Mouse (Mus musculus) monocyte, adult 5-6 weeks (primary cell): ENCODE measurements at regions not wholly inside any gene's neighbourhood (a gene's known extent, or its start where the extent isn't known, plus 50 kb on each side); places are given as distances from the start of the nearest gene placed in this dataset.

ENCODE experiments used
- ATAC-seq: fragments of 153-309, 156-312 bp; replicated peaks from 2 replicates; pipeline ENCODE4 v1.8.0; 2017; ENCODE audit warnings: mild to moderate bottlenecking; ENCODE audit not compliant: low TSS enrichment, insufficient number of reproducible peaks, severe bottlenecking, poor library complexity, low FRiP score

DNA sequence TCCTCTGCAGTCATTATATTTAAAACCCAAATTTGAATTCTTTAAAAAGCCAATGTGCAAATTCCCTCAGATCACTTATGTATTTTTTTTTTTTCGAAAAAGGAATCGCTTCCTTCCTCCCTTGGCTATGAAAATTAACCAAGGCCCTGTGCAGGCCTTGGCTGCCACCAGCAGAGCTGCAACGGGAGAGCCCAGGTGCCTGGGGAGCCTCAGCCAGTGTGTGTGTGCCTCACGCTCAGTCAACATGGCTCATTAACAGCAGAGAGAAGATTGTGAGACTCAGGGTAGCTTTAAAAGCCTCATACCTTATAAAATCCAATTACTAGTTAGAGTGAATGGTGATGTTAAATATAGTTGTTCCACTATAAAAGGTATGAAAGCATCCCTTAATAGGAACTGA, 148.6 kb downstream of the Mex3b start:
- no peak for ATAC-seq

DNA sequence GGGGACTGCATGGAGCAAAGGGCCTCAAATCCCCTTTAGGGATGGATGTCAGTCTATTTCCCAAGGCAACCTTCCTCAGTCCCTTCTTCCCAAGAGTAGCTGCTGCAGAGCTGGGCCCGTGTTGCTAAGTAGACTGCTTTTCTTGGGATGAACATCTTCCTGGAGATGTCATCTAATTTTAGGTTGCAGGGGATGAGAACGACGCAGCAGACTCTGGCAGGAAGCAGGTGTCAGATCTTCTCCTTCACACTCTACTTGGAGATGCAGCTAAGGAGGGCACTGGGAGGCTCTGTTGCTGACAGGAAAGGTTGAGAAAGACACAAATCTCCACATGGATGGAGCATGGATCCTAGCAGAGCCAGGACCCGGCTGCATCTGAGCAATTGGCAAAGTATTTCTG, 149.4 kb downstream of the Mex3b start:
- ATAC-seq = no peak

DNA sequence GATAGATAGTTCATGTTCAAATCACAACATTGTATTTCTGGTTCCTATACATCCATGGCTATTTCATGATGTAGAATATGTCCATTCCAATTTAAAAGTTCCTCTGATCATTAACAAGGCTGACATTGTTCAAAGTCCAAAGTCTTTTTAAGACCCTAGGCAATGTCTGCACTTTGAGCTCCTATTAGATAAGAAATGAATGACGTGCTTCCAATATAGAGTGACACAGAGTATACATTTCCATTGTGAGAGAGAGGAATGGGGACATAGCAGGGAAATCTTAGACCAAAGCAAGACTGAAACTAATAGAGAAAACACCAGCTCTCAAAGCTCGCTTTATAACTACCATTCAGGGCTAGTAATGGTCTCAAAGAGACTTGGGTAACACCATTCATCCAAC, 153.5 kb downstream of the Mex3b start:
- no peak for ATAC-seq

DNA sequence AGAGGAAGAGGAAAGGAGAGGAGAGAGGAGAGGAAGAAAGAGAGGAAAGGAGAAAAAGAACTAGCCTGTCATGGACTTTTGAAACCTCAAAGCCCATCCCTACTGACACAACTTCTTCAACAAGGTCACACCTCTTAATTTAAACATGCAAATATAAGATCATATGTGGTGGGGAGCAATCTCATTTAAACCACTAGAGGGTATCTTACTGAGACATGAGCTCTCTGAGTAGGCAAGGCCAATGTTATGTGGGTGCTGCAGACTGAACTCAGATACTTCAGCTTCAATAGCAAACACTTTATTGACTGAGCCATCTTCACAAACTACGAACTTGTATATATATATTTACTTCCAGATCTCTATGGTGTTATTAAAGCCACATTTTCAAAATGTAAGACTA, 156.9 kb downstream of the Mex3b start:
- ATAC-seq = no peak

DNA sequence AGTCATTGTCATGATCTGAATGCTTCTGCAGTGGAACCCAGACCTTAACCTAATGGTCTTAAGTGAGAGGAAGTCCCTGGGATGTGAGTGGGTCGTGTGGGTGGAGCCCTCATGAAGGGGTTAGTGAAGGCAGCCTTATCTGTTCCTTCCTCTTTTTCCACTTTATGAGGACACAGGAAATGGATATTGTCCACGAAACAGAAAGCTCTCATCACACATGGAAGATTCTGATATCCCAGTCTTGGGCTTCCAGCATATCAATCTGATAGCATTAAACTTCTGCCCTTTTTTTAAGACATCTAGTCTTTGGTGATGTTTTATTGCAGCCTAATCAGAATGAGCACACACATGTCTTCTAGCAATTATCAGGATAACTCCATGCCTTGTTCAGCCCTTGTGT, 164.0 kb downstream of the Mex3b start:
- ATAC-seq = no peak

DNA sequence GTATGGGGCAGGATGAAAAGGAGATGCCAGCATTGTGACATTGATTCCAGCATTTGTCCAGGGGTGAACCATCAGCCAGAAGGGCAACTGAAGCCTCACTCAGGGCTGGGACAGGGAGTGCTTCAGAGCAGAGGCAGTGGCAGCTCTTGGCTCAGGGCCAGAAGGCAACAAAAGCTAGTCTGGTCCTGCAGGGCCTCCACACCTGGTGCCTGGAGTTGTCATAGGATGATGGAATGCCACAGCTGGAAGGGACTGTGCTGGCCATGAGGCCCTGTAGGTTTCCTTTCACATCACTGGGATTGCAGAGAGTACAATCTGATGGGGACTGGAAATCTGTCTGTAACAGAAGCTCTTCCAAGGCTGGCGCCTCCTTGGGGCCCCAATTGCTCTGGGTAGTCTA, 164.9 kb downstream of the Mex3b start:
- no peak for ATAC-seq

DNA sequence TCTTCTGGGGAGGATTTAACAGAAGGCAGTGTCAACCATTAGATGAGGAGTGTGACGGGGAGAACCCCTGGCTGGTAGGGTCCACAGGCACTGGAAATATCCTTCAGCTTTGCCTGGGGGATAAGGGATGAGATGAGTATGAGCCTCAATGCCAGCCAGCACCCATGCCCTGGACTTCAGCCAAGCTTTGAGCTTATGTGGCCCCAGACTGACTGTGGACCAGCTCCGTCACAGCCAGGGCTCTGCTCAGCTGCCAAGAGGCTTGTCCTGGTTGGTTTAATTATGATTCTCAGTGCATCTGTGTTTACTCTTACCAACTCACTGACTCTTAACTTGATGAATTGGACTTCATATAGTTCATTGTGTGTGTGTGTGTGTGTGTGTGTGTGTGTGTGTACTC, 165.8 kb downstream of the Mex3b start:
- no peak for ATAC-seq

DNA sequence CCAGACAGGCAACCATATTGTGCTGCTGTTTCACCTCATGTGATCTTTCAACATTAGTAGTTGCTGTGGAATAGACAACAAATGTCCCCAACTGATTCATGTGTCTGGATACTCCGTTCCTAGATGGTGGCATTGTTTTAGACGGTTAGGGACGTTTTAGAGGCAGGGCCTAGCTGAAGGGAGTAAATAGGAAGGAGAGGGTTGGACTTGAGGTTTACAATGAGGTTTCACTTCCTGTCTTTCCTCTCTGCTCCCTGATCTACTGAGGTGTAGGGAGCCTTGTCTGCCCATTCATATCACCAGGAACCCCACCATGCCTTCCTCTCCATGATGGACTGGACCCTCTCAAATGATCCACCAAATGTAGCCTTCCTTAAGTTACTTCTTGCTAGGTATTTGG, 168.1 kb downstream of the Mex3b start:
- peak; percentile 59; the same call in 1 of the 2 replicates for ATAC-seq

DNA sequence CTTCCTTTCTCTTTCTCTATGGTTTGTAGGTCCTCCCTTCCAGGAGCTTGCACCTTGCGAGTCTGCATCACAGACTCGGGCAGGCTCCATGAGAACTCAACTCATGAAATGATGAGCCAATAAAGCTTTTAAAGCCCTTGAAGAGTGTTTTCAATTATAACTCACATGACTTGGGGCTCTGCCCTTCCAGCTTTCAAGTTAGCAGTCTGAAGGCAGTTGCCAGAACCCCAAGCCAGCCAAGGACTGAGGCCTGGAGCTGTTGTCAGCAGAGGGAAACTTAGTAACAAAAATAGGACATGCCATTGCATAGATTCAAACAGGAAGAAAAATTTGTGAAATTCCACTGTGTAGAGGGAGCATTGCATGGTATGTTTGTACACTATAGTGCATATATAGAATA, 169.3 kb downstream of the Mex3b start:
- no peak for ATAC-seq

DNA sequence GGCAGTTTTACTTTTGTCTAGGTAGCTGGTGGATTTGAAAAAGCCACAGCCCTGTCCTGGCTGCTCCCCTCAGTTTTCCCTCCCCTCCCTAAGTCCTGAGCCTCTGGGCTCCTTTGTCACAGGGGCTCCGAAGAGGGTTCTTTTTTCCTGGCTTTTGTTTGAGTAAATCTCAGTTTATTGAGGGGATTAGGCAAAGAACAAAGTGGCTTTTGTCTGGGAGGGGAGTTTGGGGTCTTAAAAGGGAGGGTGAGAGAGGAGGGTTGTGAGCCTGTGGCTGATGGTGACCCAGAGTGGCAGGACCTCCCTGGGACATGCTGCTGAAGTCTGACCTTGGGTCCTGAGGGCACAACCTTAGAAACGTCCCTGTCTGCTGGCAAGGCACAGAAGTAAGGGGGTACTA, 170.0 kb downstream of the Mex3b start:
- no peak for ATAC-seq

DNA sequence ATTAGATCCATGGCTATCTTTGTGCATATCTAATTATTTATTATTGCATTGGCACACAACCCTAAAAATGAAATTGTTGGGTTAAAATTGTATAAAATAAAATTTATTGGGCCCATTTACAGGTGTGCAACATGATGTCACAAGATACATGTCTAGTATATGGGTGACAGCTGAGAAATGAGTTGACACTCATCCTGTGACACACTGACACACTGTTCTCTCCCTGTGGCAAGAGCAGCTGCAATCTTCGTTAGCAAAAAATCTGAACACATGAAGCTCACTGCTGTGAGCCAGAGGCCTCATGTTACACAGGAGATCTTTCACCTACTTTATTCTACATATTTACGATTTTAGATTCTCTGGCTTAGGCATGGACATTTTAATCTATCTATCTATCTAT, 170.6 kb downstream of the Mex3b start:
- no peak for ATAC-seq

DNA sequence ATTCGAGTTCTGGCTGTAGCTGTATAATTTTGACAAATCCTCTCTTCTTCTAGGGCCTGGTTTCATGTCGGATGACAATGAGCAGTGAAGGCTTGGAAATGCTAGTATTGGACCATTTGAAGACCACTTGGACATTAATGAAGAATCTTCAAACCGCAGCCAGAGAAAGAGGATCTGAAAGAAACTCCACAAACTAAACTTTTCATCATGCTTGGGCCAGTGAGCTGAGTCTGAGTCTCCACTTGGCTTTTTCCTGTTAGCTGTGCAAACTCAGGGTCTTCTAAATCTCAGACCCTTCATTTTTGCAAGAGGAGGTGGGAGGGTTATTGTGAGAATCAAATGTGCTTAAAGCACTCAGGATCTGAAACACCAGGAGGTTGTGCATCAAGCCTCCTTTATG, 176.6 kb downstream of the Mex3b start:
- no peak for ATAC-seq

DNA sequence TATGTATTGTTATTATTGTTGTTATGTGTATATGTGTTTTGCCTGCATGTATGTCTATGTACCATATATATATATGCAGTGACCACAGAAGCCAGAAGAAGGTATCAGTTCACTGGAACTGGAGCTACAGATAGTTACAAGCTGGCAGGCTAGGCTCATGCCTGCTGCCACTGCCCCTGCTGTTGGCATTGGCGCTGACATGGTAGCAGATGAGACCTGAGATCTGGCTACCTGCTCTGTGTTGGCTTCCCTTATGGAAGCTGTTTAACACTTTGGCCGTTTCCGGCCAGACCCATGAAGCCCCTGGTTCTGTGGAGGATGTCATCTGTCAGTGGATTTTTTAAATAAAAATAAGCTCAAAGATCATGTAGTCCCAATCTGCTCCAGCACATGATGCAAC, 178.1 kb downstream of the Mex3b start:
- no peak for ATAC-seq

DNA sequence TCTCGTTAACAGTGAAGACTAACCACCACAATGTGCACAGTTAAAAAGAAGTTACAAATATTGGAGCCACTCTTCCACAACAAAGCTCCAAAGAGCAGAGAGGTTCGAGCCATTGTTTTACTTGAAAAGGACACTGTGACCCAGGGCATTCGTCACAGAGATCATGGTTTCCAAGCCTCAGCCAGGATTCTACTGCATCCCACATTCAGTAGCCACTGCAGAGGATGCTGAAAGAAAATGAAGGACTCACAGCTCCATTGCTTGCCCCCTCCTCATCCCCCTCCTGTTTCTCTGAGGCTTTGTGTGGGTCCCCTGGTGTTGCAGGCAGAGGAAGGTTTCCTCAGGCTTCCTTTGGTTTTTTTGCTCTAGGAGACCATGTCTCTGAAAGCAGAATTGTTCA, 182.9 kb downstream of the Mex3b start:
- ATAC-seq = no peak

DNA sequence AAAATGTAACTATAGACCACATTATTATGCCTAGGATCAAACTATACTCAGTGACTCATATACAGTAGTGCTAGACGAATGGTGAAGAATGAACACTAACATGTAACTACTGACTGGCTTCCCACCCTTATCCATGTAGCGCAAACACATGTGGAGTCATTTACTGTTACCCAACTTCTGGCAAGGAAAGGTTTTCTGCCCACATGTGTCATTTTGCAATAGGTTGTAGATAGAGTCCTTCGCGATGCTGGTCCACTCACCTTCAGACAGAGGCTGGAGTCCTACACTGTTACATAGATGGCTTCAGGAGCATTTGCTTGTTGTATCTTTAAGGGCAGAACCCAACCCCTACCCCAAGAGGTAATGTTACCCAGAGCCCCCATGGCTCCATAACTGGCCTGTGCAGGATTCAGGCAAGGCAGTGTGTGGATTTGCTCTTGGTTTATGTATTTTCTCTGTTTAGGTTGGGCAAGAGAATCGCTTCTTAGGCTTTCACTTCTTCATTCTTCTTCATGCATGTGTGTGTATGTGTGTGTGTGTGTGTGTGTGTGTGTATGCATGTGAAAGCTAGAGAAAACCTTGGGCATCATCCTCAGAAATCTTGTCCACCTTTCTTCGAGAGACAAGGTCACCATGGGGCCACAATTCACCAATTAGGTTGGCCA, 183.8 kb downstream of the Mex3b start:
- ATAC-seq = no peak

DNA sequence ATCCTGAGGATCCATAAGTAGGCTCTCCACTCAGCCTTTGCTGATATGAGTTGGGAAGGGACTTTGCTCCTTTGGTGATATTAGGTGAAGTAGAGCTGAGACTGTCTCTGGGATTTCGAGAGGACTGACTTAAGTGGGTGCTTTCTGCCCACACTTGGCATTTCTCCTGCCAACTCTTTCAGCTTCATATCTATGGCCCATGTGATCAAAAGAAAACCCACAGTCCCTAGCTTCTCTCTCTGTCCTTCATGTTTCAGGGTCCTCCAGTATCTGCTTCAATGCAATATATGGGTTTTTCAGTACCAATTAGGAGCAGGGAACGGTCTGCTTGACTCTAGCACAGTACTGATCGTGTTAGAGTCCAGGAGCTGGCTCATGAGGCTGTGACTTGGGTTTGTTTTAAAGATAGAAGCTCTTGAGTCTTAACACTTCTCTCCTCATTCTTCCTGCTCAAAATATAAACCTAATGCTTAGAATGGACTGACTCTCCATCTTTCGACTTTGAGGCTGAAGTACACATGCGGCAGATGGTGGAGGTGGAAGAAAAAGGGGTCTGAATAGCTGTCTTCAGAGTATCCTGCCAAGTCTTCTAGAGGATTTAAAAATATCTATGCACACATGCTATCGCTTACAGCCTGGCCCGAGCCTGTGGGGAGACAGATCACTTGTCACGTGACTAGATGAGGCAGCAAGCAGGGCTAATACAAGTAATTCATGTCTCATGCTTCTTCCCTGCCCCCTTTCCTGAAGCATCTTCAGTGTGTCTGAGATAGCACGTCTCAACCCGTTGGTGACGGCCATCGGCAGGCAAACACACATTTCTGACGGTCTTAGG, 189.2 kb downstream of the Mex3b start:
- no peak for ATAC-seq

DNA sequence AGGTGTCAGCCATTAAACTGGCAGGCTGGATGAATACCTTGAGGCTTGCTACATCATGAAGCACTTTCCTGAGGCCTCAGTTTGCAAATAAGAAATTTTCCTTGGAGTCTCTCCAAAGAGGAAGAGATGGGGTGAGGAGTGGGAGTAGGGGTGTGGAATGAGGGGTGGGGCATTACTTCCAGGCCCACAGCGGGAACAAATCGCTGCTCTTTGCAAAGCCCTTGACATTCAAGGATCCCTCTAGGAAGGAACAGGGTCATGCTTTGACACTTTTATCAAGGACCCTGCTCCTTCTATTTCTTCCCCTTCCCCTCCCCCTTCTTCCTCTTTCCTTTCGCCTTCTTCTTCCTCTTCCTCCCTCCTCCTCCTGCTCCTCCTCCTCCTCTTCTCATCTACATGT, 193.2 kb downstream of the Mex3b start:
- no peak for ATAC-seq

DNA sequence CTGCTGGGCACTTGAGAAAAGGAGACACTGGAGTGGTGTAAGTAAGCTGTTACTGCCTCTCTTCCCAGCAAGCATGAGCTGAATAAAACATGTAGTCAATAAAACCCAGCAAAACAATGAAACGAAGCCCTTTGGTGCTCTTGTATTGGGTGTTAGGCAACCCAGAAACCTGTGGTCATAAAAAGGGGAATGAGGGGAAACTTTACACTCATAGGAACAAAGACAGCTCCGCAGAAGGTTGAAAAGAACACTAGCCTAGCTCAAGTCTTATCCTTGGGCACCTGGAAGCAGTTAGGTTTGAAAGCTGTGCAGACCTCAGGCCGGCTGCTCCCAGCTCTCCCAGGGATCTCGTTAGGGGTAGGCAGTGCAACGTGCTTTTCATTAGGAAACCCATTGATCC, 193.6 kb downstream of the Mex3b start:
- ATAC-seq = no peak

DNA sequence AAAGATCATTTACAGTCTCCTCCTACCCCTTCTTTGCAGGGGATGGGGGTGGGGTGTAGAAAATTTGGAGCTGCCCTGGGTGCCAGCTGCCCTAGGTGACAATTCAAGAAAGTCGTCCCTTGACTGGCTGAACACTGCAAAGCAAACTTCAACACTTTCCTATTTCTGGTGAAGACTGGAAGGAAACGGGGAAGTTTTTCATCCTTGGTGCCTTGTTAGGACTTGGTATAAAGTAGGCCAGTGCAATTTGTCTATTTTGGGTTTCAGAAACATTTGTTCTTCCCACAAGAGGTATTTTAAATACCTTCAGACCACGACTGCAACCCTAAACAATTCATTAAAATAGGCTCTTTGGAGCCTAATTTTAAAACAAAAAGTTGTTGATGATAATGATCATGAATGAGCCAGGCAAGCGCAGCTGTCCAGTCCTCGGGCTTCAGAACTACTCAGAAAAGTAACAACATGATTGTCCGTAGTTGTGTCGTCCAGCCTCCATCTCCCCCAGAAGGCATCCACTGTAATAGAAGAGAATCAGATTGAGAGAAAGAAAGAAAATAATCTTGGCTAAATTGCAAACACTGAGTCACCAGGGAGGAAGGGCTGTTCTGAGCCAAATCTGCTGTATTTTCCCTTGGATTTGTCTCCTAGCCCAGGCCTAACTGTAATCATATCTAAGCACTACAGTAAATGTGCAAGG, 194.2 kb downstream of the Mex3b start:
- ATAC-seq = no peak

DNA sequence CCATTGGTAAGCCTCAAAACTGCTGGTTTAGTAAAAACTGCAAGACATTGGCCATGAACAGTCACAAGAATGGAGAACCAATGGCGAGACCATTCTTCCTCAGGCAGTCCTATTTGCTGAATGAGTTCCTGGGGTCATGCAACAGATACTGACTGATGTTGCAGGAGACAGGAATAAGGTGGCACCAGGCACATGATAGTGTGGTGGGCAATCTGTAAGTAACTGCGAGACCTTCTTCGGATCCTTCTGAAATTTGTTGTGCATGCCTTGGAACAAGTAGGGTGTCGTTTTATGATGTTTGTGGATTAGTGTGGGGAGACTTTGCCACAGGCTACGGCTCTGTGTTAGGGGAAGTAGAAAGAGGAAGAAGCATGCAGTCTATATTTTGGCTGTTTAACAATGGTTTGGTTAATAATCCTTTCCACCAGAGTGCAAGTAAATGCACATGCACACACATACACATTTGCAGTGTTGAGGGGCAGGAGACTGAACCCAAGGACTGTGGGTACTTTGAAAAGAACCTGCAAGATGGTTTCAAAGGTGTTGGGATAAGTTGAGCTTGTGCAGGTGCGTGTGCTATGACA, 194.9 kb downstream of the Mex3b start:
- peak; percentile 79 for ATAC-seq
